In the genomic region with DNA sequence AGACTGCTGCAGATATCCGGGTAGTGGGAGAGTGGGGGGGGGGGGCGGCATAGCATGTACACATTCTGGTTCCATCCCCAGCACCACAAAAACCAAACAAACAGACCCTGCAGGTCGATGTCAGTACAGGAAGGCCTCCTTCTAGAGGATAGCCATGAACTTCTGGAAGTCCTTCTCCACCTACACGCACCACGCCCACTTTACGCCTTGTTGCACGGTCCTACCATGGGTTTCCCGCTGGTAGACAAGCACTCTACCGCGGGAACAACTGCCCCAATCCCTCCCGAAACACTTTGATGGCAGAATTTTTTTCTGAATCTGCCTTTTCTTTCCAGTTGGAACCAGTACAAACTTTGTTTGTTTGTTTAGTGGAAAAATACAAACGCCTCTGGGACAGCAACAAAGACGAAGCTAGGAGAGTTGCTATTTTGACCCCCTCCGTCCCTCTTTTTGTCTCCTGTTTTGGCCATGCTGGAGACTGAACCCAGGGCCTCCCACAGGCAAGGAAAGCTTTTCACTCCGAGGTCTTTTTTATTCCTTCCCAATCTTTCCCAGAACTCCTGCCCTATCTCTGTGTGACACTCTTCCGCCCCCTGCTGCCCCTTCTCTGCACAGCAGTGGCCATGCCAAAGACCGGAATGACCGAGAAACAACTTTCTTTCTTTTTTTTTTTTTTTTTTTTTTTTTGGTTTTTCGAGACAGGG, we compare ENCODE assay signal across 7 mouse cellular contexts. TPM values are rescaled to one million over a fixed set of nuclear protein-coding genes. Genes with fewer than 3 reads are reported as not detected.
DNase-seq lines count a peak whose midpoint lies in the region; ATAC-seq and TF ChIP-seq lines count a peak whose summit lies in the region.

No protein-coding gene starts in this region.

- peak; percentile 54; the same call in 1 of the 2 replicates for ATAC-seq in intestine, postnatal 0 days
- ATAC-seq in midbrain, embryonic 13.5 days, result peak; percentile 55; the same call in 1 of the 2 replicates

- H3K9me3 ChIP-seq in intestine, postnatal 0 days (ENCODE audit: control insufficient read depth), result no peaks in the 10 kb centered on the region
- H3K9me3 ChIP-seq in midbrain, embryonic 13.5 days, result no peaks in the 10 kb centered on the region

- 8% methylated on average over 18 of the region's 19 CpGs for WGBS in intestine, postnatal 0 days
- 8% methylated on average over 19 of the region's 19 CpGs for WGBS in midbrain, embryonic 13.5 days

- 0 out of 2 replicates have a peak overlapping the region, but pooled peaks have one; percentile 26 for H3K9ac ChIP-seq in intestine, postnatal 0 days (ENCODE audit: low read depth, low read length)
- H3K9ac ChIP-seq in midbrain, embryonic 13.5 days (replicated peaks), result peak overlapping the region; percentile 28; the same call in 1 of the 2 replicates

- no peaks in the 10 kb centered on the region for H3K27me3 ChIP-seq in intestine, postnatal 0 days (replicated peaks; ENCODE audit: control insufficient read depth, insufficient read depth, low read length)
- H3K27me3 ChIP-seq in midbrain, embryonic 13.5 days, result no peaks in the 10 kb centered on the region
- H3K27me3 ChIP-seq in splenic B cell, adult 2 months (ENCODE audit: control insufficient read depth, insufficient read depth, low read length, poor library complexity, severe bottlenecking), result peaks cover 3% of the 10 kb centered on the region; the same call in 1 of the 2 replicates

- H3K4me2 ChIP-seq in intestine, postnatal 0 days (replicated peaks; ENCODE audit: low read depth), result peak overlapping the region; percentile 63
- H3K4me2 ChIP-seq in midbrain, embryonic 13.5 days (replicated peaks), result peak overlapping the region; percentile 13; the same call in 1 of the 2 replicates

- intact Hi-C loops in left cerebral cortex, postnatal 4 days (cut with DNase I), result no loop called here

- 0 out of 2 replicates have a peak, but pooled peaks cover 3% of the 10 kb centered on the region for H3K4me1 ChIP-seq in intestine, postnatal 0 days (replicated peaks; ENCODE audit: control insufficient read depth, insufficient read depth, low read length)
- peaks cover 6% of the 10 kb centered on the region for H3K4me1 ChIP-seq in midbrain, embryonic 13.5 days (replicated peaks)

- no peaks in the 10 kb centered on the region for H3K36me3 ChIP-seq in intestine, postnatal 0 days (ENCODE audit: control insufficient read depth, insufficient read depth)
- H3K36me3 ChIP-seq in midbrain, embryonic 13.5 days, result no peaks in the 10 kb centered on the region
- H3K36me3 ChIP-seq in splenic B cell, adult 2 months (ENCODE audit: control insufficient read depth, insufficient read depth, low read length, poor library complexity, severe bottlenecking), result no peaks in the 10 kb centered on the region

- peak; percentile 82 to 93 for DNase-seq in adrenal gland, adult 18-20 months (ENCODE audit: low spot score in 2 of 2)
- peak; percentile 90 for DNase-seq in embryo, embryonic 10 days (ENCODE audit: low spot score)
- DNase-seq in gastrocnemius, postnatal 25 days, result peak; percentile 68
- DNase-seq in left cerebral cortex, postnatal 4 days, result peak; percentile 88
- peak; percentile 56 for DNase-seq in splenic B cell, adult 2 months (ENCODE audit: low read depth, low spot score)

- H3K27ac ChIP-seq in intestine, postnatal 0 days (ENCODE audit: low read depth, low read length), result no peak overlapping the region
- H3K27ac ChIP-seq in midbrain, embryonic 13.5 days, result no peak overlapping the region

- peak; percentile 87 for TF ChIP-seq CTCF in intestine, postnatal 0 days (IDR thresholded peaks at IDR 0.05; ENCODE audit: low read depth)

- peak overlapping the region; percentile 20 for H3K4me3 ChIP-seq in intestine, postnatal 0 days (ENCODE audit: low read depth, low read length)
- no peak overlapping the region for H3K4me3 ChIP-seq in midbrain, embryonic 13.5 days (replicated peaks)

RNA-seq across cellular contexts. Expression of gene Shbg, which starts 4.0 kb away (rescaled TPM):
- total RNA-seq in adrenal gland, adult 18-20 months (2021), result not detected
- total RNA-seq in gastrocnemius, postnatal 25 days (2021), result under 1 TPM in 1 of 2 experiments, not detected in 1; 0.62 TPM
- polyA plus RNA-seq in intestine, postnatal 0 days (2015; fragmentation: Nextera tagmentation; extraction: Ambion mirVana), result 0.24 TPM in 1 of 2 replicates, not detected in the other
- total RNA-seq in left cerebral cortex, postnatal 4 days (2021), result not detected
- polyA plus RNA-seq in midbrain, embryonic 13.5 days (2015; fragmentation: Nextera tagmentation; extraction: Ambion mirVana), result not detected in 2 replicates

RNA-seq across cellular contexts. Expression of gene Atp1b2, which starts 8.0 kb away (rescaled TPM):
- 10 to 100 TPM; 32.8 to 39.8 TPM for total RNA-seq in adrenal gland, adult 18-20 months (2021)
- total RNA-seq in gastrocnemius, postnatal 25 days (2021), result 100 to 1,000 TPM; 365 to 378 TPM
- 5.9 and 7.5 TPM in 2 replicates for polyA plus RNA-seq in intestine, postnatal 0 days (2015; fragmentation: Nextera tagmentation; extraction: Ambion mirVana)
- total RNA-seq in left cerebral cortex, postnatal 4 days (2021), result 100 to 1,000 TPM; 166 to 200 TPM
- 23.2 and 24.3 TPM in 2 replicates for polyA plus RNA-seq in midbrain, embryonic 13.5 days (2015; fragmentation: Nextera tagmentation; extraction: Ambion mirVana)

RNA-seq across cellular contexts. Expression of gene Sat2, which starts 8.1 kb away (rescaled TPM):
- 1 to 10 TPM; 5.9 to 6.5 TPM for total RNA-seq in adrenal gland, adult 18-20 months (2021)
- 1 to 10 TPM; 2.3 to 2.8 TPM for total RNA-seq in gastrocnemius, postnatal 25 days (2021)
- 34.1 and 40.3 TPM in 2 replicates for polyA plus RNA-seq in intestine, postnatal 0 days (2015; fragmentation: Nextera tagmentation; extraction: Ambion mirVana)
- total RNA-seq in left cerebral cortex, postnatal 4 days (2021), result 10 to 100 TPM in 1 of 2 experiments, 1 to 10 TPM in 1; 8.7 to 12.4 TPM
- 25.1 and 28.5 TPM in 2 replicates for polyA plus RNA-seq in midbrain, embryonic 13.5 days (2015; fragmentation: Nextera tagmentation; extraction: Ambion mirVana)

RNA-seq across cellular contexts. Expression of gene Fxr2, which starts 19.1 kb away (rescaled TPM):
- 10 to 100 TPM; 83.5 to 90.2 TPM for total RNA-seq in adrenal gland, adult 18-20 months (2021)
- 10 to 100 TPM; 76.0 to 77.1 TPM for total RNA-seq in gastrocnemius, postnatal 25 days (2021)
- 9.8 and 10.8 TPM in 2 replicates for polyA plus RNA-seq in intestine, postnatal 0 days (2015; fragmentation: Nextera tagmentation; extraction: Ambion mirVana)
- total RNA-seq in left cerebral cortex, postnatal 4 days (2021), result 100 to 1,000 TPM in 1 of 2 experiments, 10 to 100 TPM in 1; 98.2 to 107 TPM
- 40.5 and 52.4 TPM in 2 replicates for polyA plus RNA-seq in midbrain, embryonic 13.5 days (2015; fragmentation: Nextera tagmentation; extraction: Ambion mirVana)

RNA-seq across cellular contexts. Expression of gene Trp53, which starts 33.5 kb away (rescaled TPM):
- 10 to 100 TPM; 48.4 to 53.4 TPM for total RNA-seq in adrenal gland, adult 18-20 months (2021)
- 10 to 100 TPM; 12.2 to 12.7 TPM for total RNA-seq in gastrocnemius, postnatal 25 days (2021)
- polyA plus RNA-seq in intestine, postnatal 0 days (2015; fragmentation: Nextera tagmentation; extraction: Ambion mirVana), result 48.0 and 49.6 TPM in 2 replicates
- 10 to 100 TPM; 38.0 to 39.1 TPM for total RNA-seq in left cerebral cortex, postnatal 4 days (2021)
- 84.2 and 93.4 TPM in 2 replicates for polyA plus RNA-seq in midbrain, embryonic 13.5 days (2015; fragmentation: Nextera tagmentation; extraction: Ambion mirVana)

Comparison
In these comparisons a context has a peak if more than half of its experiments do, and no peak if none do; other contexts are left out.
1. RNA of gene Atp1b2, which starts 8.0 kb away (total RNA-seq): 365 to 378 TPM in gastrocnemius, postnatal 25 days and 166 to 200 TPM in left cerebral cortex, postnatal 4 days; 32.8 to 39.8 TPM in adrenal gland, adult 18-20 months; every median in the first group is over 4 times any median in the second.
2. Peak in every context shown above with its lines, with median percentiles within 50 percentile points of each other: DNase-seq.